Mouse (Mus musculus) 3134 (cell line): ENCODE results near the gene Iqgap2.

Experiments
- DNase-seq: peaks from one replicate; pipeline ENCODE4 v3.0.0-alpha.2; 2011; ENCODE audit warnings: low spot score; ENCODE audit not compliant: insufficient read length; ENCODE audit errors: extremely low read depth

The Iqgap2 gene

GRCm38 (mm10) chr13:95891491-95891925 lies at the start of gene Iqgap2:
Gene Iqgap2, minus strand, starts transcription at chr13:95891922.
- DNase-seq: peak; percentile 3

DNA sequence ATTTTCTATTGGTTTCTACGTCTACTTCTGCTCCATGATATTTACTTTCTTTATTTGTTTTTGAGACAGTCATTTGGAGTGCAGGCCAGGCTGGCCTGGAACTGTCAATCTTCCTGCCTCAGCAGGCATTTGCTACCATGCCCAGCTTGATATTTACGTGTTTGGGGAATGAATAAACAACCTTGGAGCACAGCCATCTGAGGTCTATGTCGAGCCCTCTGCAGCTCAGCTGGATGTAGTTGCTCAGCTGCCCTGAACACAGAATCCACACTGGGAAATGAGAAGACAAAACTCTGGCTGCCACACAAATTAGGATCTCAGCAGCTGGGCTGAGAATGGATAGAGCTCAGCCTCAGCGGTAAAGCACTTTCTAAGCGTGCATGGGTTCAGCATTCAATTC lies 49.1 kb upstream of the Iqgap2 start:
- DNase-seq: no peak

DNA sequence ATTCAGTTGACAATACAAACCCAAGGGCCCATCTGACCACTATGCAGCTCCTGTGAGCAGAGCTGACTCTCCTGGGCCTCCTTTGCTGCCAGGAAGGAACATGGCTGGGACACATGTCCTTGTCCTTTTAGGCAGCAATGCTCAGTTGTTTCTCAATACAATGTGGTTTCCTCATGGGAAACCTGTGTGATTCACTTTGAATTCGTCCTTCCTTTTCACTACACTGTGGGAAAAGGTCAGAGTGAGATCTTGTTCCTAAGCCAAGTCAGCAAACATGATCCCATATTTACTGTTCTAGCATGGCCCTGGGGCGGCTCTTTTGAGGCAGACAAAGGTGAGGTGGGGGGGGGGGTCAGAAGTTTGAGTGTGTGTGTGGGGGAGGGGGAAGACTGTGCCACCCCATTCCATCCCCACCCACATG lies 32.5 kb upstream of the Iqgap2 start:
- DNase-seq: no peak

GRCm38 (mm10) chr13:95922626-95923025 lies 30.9 kb upstream of the Iqgap2 start:
- peak; percentile 10 for DNase-seq

DNA sequence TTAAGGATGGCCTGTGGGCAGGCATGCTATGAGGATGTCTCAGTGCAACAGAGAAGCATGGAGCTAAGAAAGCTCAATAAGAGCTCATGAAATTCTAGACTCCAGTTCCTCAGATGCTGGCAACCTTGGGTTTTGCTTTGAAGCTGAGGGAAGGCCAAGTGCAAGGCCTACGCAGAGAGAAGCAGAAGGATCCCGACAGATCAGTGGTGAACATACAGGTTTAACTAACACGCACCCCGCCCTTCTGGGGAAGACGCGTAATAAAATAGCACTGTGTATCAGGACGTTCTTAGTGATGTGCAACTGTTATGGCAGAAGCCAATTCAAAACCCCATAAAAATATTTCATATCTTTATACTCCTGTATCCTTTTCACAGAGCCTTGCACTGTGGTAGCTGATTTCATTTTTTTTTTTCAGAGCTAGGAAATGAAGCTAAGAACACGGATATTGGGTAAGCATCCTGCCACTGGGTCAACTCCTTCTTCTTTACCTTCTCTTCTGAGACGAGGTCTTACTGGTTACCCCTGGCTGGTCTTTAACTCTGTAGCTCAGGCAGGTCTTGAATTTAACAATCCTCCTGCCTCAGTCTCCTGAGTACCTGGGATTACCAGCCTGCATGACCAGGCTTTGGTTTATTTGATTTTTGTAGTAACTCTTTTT lies 27.0 kb upstream of the Iqgap2 start:
- DNase-seq: no peak

- no peak for DNase-seq
These were observed 21.3 kb upstream of the Iqgap2 start for GRCm38 (mm10) chr13:95913046-95913406.

- no peak for DNase-seq
These were observed 20.7 kb upstream of the Iqgap2 start for GRCm38 (mm10) chr13:95912157-95913045.

DNA sequence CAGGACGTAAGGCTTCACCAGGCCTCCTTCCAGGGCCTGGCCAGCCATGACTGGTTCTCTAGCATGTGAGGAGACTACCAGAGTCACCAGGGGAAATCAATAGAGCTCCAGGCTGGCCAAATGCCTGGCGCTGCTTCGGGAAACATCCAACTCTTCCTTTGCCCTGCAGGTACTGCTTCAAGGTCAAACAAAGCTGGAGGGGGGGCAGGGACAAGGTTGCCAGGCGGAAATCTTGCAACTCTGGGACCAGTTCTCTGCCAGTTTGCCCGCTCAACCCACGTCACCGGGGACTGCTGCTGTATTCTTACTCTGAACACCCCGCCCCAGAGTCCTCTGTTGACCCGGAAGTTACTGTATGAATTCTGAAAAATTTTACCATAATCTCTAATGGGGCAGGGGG lies 18.5 kb upstream of the Iqgap2 start:
- DNase-seq: no peak

DNA sequence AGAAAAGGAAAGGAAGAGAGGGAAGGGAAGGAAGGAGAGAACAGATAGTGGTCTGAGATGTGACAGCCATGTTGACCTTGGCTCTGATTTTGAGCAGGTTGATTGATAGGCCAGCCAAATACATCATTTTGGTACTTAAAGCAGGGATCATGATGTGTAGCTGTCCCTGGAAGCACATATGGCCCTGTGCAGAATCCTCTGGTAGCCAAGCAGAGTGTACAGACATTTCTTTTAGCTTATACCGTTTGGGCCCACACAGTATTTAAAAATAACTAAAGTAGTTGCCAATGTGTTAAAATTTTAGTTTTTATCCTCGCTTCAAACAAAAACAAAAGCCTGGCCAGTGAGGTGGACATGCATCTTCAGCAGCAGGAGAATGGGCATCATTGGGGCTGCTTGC lies 17.5 kb upstream of the Iqgap2 start:
- no peak for DNase-seq

DNA sequence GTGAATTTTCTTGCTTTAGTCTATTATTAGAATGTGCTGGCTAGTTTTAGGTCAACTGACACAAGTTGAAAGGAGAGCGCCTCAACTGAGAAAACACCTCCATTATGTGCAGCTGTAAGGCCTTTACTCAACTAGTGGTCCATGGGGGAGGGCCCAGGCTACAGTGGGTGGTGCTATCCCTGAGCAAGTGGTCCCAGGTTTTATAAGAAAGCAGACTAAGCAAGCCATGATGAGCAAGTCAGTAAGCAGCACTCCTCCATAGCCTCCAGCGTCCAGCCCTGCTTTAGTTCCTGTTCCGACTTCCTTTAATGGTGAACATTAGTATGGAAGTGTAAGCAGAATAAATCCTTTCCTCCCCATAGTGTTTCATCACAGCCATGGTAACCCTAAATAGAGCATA lies 11.0 kb upstream of the Iqgap2 start:
- no peak for DNase-seq

DNA sequence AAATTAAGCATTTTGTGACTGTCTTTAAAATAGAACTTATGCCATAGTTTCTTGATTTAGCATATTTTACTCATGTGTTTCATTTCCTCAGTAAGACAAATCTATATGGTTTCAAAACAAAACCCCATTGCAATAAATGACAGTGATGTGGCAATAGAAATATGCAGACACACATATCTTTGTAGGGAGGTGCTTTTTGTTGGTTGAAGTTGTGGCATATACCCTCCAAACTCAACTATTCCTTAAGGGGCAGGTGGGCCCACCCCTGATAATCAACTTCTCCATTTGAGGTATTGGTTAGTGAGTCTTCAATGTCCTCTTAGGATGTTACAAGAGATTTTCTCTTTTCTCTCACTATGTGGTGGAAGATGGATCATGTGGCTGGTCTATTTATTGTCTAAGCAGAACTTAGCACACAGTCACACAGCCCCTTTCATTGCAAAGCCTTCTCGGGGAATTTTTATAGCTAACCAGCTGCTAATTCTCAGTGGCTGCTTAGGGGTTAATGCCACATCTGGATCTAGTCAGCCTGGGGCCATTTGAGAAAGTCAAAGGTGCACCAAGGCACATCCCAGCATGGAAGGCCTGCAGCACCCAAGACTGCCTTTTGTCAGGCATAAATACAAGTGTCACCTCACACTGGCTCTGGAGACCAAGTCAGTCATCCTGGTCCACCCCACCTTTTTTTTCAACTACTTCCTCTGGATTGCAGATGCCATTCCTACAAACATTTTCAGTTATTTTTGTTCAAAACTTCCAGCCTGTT lies 8.3 kb upstream of the Iqgap2 start:
- DNase-seq: no peak

- no peak for DNase-seq
These were observed 4.8 kb upstream of the Iqgap2 start for GRCm38 (mm10) chr13:95896501-95896900.

GRCm38 (mm10) chr13:95893166-95893565 lies 1.4 kb upstream of the Iqgap2 start:
- DNase-seq: no peak

- no peak for DNase-seq
These were observed 956 bp upstream of the Iqgap2 start for GRCm38 (mm10) chr13:95892611-95893145.

- no peak for DNase-seq
These were observed 346 bp upstream of the Iqgap2 start for GRCm38 (mm10) chr13:95891926-95892610.

DNA sequence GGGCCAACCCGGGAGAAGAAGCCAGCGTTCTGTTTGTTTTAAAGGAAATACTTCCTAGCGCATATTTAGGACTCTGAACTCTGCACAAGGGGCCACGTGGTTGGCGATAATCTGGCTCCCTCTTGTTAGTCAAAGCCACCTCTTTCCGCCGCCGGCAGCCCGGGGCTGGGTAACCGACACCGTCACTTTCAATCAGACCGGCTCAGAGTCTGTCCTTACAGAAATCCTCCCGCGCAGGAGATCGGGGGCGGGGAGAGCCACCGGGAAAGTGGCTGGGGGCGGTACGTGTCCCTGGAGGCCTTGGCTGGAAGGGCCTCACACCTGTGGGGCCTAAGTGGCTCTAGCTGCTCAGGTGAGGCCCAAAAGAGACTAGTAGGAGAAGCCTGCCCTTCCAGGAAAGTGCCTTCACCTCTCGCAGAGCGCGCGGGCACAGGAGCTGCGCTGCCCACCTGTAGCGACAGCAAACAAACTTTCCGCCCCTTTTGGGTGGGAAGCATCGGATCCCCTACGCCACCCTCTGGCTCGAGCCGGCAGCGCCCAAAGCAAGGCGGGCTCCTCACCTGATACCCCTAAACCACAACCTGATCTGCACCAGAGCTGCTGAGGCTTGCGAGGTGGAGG lies 761 bp downstream of the Iqgap2 start:
- DNase-seq: peak; percentile 6

GRCm38 (mm10) chr13:95889981-95890545 lies 1.7 kb downstream of the Iqgap2 start:
- DNase-seq: no peak

DNA sequence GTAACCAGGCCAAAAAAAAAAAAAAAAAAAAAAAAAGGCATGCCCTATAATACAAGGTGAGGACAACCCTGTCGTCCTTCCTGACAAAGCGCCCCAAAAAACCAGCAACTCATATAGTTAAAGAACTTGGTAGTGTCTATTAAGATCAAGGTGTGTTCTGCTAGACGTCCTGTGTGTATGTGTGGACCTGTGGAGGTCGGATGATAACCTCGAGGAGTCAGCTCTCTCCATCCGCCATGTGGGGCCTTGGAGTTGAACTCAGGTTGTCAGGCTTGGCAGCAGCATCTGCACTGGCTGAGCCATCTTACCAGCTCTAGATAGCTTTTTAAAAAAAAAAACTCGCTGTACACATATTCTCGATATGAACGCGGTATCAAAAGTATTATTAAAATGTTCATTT lies 2.4 kb downstream of the Iqgap2 start:
- DNase-seq: no peak

DNA sequence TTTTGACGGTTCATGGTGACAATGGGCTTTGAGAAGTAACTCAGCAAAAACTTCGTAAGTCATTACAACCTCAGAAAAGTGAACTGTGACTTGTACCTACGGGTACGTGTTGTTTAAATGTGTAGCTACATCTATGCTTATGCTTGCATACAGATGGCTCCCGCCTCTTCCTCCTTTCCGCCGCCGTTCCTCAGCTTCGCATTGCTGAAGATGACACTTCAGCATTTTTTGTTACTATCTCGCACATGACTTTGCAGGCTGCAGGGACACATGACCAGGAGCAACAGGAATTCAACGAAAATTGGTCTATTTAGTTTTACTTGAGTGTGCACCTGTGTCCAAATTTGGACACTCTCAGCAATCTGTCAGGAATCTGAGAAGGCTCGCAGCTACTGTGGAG lies 3.1 kb downstream of the Iqgap2 start:
- DNase-seq: no peak

DNA sequence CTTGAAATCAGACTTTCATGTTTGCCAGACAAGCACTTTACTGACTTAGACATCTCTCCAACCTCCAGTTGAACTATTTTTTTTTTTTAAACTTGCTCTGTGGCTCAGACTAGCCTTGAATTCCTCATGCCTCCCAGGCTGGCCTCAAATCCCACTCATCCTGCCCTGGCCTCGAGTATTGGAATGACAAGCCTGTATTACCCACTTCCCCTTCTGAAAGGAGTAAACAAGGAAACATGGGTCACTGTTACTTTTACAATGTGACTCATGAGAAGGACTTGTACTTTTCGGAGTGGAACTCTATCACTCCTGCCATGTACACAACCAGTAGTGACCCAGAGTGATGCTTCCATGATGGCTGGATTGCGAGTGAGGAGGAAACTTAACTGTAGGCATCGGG lies 3.6 kb downstream of the Iqgap2 start:
- no peak for DNase-seq
